Mouse (Mus musculus): Measurements from ENCODE around the gene Btbd9.
"Not testable (repeated sequence)": the region's sequence is repeated elsewhere in the genome, so short reads cannot be mapped to it uniquely, and the experiment has no call there.

Gene Btbd9

DNA sequence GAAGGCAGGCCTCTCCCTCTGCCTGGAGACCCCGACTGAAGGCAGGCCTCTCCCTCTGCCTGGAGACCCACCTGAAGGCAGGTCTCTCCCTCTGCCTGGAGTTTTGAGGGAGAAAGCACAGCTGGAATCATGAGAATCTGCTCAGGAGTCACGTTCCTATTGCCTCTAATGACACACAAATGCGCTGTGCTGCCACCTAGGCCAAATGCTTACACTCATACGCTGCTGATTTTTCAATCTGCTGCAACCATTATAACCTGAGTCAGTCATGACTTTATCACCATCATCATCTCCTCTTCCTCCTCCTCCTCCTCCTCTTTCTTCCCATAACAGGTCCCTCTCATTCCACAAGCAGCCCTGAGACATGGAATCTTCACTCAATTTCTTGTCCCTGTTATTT is 64.3 kb downstream of the Btbd9 start:
- DNase-seq (ENCODE audit: low spot score) = no peak

DNA sequence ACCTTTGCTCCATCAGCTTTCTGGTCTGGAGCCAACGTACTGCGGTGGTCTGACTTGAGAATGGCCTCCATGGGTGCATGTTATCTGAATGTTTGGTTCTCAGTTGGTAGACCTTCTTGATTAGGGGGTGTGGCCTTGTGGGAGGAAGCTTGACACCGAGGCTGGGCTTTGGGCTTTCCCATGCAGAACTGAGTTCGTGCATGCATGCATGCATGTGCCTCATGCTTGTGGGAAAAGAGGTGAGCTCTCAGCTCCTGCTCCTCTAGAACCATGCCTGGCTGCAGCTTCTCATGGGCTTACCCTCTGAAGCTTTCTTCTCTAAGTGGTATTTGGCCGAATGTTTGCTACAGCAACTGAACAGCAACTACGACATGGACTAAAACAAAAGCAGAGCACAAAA is 64.9 kb downstream of the Btbd9 start:
- DNase-seq (ENCODE audit: low spot score) = no peak

DNA sequence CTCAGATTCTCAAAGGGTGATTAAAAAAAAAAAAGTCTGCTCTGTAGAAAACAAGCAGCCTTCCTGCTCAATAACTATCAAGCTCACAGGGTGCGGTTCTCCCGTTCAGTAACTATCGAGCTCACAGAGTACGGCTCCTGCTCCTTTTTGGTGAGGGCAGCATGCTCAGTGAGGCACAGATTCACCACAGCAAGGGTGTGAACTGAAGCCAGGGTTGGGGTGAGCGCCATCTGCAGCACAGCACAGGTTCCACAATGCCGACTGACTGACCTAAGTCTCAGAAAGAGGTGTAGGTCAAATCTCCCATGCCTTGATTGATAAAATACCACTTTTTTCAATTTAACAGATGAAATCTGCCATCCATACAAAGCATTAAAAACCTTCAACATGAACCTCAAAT is 66.1 kb downstream of the Btbd9 start:
- DNase-seq (ENCODE audit: low spot score) = no peak

DNA sequence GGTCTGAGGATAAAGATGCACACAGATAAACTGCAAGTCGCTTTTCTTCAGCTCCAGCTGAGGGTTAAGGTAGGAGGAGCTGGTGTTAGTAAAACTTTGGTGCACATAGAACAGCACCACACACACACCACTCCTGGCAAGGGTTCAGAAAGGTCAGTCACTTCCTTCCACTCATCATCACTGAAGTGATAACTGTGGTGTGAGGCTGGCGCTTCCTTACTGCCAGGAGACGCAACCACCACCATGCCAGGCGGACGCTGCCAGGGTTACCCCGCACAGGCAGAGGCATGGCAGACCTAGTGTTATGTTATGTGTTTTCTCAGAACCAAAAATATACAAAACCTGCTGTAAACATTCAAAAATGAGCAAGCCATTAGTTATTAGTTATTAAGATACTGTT is 66.6 kb downstream of the Btbd9 start:
- DNase-seq (ENCODE audit: low spot score) = no peak

DNA sequence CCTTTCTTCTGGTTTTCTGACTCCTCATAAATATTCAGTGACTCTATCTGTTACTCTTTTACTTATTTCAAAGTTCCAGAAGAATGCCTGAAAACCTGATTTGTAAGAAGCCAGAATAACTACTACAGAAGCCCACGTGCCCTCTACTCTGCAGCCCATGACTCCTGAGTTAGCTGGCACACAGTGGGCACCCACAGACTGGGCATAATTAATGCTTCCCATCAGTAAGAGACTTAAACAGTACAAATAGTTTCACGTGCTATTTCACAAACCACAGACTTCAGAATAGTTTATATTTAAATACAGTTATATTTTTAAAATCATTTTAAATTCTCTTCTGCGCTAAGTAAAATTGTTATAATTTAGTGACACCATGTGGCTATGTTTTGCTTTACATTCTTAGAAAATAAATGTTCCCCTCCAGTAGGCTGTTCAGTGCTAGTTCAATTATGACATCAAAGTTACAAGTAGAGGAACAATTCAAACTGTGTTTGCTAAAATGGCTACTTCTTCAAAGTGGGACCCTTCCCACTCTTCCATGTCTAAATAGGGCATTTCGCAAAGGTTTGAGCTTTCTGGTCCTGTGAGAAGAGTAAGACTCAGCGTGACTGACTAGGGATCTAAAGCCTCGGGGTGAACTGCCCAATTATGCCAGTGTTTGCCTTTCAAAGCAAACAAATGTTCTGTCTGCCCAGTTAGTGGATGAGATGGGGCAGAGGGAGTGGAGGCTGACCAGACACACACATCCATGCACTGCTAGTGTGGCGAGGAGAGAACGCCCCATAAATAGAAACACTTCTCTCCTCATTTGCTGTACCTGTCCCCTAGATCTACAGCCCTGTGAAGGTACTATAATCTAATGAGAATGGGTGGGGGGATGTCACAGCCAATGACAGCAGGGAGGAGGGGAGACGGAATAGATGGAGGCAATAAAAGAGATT is 68.4 kb downstream of the Btbd9 start:
- no peak for DNase-seq (ENCODE audit: low spot score)

DNA sequence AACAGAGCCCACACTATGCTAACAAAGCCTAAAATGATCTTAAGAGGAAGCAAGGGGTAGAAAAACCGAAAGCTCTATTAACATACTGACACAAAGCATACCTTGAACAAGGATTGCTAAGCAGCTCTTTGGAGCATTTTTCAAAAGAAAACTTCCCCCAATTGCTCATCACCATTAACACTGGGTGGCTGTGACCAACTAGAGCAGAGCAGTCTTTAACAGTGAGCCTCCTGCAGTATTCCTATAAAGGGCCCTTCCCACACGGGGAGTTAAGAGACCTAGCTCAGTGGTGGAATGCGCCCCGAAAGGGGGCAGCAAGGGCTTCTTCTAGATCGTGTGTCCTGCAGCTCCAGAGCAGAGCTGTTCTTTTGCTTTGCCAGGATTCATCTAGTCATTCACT is 69.4 kb downstream of the Btbd9 start:
- no peak for DNase-seq (ENCODE audit: low spot score)

DNA sequence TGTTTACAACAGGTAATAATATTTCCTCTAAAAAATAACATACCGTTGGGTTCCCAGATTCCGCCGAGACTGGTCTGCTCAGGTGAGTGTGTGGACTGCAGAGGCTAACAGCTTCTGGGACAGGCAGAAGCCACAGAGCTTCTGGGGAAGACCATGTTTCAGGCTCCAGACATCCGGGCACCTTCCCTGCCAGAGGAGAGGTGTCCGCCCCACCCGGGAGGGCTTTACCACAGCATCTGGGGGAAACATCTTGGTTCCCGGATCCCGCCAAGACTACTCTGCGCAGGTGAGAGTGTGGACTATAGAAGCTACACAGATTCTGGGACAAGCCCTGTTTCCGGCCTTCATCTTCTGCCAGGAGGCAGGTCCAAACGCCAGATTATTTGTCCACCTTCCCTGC is 76.7 kb downstream of the Btbd9 start:
- DNase-seq (ENCODE audit: low spot score) = not testable (repeated sequence)

DNA sequence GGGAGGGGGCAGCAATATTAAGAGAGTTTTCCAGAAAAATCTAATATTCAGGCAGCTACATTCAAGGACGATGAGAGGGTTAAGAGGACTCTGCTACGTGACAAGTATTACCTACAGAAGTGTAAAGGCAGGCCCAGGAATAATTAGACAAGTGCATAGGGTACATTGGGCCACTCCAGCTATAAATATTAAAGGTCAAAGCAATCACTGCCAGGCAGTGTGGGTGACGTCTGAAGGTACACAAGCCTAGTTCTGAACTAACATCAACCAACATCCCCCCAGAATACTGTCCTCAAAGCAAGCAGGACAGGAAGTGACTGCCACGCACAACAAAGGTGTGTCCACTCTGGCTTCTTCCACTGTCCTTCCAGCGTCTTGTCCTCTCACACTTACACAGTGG is 77.5 kb downstream of the Btbd9 start:
- no peak for DNase-seq (ENCODE audit: low spot score)

DNA sequence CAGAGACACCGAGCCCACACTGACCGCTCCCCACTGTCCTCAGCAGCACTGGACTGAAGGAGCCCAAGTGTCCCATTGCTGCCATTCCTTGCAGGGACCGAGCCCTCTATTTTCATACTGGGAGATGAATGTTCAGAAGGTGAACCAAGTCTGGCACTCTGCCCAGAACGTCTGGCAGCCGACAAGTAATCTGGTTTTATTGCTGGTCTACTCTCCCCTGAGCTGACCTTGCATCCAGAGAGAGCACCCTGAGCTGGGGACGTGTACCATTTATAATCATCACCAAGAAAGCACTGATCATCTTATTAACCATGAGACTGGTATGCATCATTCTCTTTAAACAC is 77.9 kb downstream of the Btbd9 start:
- DNase-seq (ENCODE audit: low spot score) = no peak

DNA sequence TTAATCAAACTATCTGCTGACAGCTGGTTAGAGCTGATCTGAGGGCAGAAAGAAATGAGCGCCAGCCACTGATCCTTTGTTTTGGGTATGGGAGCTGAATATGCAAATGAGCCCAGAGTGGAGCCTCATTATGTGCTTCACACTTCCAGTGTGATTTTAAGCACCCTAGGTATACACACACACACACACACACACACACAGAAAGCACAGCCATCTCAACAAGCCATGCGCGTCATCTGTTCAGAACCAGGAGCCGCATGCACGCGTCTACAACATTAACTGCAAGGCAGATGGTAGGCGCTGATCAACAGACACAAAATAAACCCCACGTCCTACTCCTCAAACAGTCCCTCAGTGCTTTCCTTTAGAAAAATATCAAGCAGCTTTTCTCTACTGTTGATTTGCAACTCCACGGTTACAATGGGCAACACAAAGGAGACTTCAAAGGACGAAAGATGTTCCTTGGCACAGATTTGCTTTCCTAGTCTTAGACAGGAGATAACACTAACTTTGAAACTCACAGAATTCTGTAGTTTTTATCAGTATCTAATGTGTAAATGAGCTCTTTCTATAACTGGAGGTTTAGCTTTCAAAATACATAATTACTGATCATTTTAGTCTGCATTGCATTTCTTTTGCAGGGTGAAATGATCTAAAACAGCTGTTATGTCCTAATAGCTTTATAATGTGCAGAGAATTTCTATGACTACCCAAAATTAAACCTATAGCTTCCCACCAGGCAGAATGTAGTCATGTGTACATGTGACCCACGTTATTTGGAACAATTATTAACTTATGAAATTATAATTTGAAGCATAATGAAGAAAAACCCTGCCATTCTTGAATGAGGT is 78.5 kb downstream of the Btbd9 start:
- DNase-seq (ENCODE audit: low spot score) = no peak

DNA sequence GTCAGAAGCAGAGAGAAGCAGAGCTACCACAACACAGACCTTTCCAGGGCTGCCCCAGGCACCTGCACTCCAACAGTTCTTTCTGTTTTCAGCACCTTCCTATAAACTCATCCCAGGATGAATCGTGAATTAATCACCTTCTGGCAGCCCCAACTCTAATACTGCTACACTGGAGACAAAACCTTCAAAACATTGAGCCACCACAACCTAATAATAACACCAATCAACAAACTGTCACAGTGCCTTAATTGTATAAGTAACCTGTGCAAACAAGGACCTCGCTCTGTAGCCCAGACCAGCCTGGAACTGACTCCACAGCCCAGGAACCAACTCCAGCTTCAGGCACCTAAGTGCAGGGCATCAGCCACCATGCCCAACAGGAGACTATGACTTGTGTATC is 80.7 kb downstream of the Btbd9 start:
- DNase-seq (ENCODE audit: low spot score) = no peak

DNA sequence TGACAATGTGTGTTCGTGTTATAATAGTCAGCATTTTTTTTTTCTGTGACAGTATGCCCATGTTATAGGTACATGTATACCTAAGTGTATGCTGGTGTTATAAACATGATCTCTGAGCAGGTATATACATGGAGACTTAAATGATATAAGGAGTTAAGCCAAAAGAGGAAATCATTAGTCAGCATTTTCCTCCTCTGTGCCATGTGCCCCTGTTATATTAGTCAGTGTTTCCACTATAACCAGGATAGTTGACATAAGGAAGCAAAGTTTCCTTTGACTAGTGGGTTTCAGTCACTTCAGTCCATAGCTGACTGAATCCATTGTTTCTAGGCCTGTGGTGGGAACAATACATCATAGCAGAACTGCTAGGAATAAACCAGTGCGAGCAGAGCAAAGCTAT is 81.1 kb downstream of the Btbd9 start:
- no peak for DNase-seq (ENCODE audit: low spot score)

DNA sequence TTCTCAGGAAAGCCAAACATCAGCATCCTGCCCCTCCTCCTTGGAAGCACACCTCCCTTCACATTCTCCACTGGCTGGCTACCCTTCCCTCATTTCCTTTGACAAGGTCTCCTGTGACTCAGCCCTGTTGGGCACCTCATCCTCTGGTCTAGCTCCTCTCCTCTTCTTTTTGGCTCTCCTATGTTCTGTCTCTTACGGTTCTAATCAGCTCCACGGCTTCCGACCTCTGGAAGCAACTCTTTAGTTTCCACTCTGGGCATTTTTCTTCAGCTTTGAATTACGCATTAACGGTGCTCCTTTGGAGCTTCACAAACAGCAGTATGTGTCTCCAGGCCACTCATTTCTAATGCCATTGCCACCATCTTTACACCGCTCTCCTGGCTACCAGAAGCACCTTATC is 82.8 kb downstream of the Btbd9 start:
- DNase-seq (ENCODE audit: low spot score) = no peak

DNA sequence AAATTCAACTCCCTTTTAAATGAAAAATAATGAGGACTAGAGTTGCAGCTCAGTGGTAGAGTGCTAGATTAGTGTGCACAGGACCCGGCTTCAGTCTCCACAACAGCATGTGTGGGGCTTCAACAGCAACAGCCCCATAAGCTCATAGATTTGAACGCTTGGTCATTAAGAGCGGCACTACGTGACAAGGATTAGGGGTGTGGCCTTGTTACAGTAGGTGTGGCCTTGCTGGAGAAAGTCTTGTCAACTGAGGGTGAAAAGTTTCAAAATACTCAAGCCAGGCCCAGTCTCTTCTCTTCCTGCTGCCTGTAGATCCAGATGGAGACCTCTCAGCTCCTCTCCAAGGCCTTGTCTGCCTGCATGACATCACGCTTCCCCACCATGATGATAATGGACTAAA is 84.1 kb downstream of the Btbd9 start:
- no peak for DNase-seq (ENCODE audit: low spot score)

DNA sequence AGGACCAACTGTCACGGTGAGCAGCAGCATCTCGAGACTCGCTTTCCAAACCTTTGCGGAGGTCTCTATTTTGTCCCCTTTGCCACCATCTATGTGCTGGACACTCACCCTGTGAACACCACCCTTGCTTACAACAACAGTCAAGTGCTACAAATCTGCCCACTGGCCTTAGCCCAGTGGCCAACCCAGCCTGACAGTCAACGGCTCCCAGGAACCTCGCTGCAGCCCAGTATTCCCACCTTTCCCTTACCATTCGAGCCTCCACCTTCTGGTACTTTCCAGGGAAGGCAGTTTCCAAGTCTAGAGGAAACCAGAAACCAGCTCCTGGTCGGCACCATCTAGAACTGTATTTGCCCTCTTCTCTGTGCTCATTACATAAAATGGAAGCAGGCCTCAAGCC is 84.7 kb downstream of the Btbd9 start:
- no peak for DNase-seq (ENCODE audit: low spot score)

DNA sequence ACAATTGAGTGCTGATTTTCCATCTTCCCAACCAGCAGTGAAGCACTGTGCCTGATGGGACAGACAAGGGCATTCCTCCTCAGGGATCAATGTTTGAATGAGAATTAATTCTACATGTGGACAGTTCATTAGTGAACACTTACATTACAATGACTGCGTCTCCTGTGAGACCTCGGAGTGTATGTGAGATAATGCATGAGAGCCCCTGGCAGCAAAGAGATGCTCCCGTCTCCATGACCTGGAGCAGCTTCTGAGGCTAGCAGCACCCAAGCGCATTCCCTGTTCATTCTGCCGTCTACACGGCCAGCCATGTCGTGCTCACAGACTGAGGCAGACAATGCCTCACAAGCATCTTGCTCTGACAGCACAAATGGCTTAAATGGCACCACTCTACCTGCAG is 85.7 kb downstream of the Btbd9 start:
- DNase-seq (ENCODE audit: low spot score) = no peak

DNA sequence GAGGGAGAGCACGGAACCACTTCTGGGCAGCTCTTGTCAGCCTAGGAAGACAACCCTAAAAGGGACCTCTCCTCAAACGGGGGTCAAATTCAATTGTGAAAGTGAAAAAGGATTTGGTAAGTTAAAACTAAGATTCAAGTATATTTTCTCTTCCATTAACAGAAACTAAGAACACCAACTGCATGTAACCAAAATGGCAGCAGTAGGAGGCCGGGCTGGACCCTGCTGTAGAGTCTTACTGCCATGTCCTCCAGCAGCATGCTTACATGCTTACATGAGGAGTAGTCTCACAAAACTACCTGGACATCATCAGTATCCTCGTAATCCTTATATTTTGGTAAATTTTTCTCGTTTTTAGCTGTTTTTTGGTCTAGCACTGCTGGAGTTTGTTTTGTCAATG is 86.2 kb downstream of the Btbd9 start:
- no peak for DNase-seq (ENCODE audit: low spot score)

DNA sequence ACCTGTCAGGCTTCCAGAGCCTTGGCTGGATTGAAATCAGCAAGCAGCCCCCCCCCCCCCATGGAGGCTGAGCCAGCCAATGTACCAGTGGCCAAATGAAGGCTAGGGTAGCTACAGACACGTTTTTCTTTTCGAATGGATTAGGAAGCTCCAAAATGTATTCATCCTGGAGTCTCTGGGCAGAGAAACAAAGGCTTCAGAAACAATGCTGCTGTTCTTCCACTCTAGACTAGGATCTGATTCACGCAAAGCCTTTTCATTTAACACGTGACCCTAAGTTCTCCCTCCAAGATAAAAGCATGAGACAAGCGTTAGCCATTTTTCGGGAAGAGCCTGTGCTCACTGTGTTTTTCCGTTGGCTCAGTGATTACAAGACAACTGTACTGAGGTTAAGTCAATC is 86.7 kb downstream of the Btbd9 start:
- DNase-seq (ENCODE audit: low spot score) = no peak

DNA sequence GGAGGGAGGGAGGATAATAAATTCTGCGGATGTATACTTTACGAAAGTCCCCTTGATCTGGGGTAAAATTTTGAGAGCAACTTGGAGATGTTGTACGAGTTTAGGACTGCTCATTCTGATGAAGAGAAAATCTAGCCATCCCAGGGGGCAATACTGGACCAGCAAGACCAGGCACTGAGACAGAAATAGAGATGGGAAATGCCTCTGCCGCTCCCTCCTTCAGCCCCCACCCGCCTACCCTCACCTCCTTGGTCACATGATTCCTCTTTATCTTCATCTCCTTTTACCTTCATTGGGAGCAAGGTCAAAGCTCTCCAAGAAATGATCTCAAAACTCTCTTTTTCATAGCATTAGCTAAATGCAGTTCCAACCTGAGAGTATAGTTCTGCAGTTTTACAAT is 88.6 kb downstream of the Btbd9 start:
- DNase-seq (ENCODE audit: low spot score) = no peak

DNA sequence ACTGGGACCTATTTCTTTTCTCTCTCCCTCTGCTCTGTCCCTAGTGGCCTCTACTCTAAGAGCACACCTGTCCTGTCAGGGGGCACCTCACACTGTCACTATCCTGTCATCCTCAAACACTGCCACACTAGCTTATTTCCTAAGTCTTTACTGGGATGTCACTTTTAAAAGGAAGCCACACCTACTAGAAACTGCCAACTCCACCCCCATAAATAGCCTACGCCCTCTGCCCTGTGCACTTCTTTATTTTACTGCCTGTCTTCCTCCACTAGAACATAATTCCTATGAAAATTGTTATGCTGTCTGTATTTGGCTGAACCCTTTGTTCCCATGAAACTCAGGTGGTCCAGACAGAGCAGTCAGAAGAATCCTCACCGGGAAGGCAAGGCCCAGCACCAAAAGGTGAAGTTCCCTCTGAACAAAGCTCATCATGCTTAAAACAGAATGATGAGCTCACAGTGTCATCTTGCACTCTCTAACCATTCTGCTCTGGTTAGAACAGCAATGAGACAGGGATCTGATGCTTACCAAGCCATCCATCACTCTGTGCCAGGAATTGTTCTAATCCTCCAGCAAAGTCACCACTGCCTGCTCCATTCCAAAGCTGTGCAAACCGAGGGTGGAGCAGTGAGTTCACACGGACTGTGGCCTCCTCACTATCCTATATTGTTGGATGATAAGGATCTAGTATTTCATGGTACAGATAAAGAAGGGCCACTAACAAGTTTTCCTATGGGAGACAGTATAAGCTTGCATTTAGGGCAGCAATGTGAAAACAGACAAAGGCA is 91.0 kb downstream of the Btbd9 start:
- DNase-seq (ENCODE audit: low spot score) = no peak

DNA sequence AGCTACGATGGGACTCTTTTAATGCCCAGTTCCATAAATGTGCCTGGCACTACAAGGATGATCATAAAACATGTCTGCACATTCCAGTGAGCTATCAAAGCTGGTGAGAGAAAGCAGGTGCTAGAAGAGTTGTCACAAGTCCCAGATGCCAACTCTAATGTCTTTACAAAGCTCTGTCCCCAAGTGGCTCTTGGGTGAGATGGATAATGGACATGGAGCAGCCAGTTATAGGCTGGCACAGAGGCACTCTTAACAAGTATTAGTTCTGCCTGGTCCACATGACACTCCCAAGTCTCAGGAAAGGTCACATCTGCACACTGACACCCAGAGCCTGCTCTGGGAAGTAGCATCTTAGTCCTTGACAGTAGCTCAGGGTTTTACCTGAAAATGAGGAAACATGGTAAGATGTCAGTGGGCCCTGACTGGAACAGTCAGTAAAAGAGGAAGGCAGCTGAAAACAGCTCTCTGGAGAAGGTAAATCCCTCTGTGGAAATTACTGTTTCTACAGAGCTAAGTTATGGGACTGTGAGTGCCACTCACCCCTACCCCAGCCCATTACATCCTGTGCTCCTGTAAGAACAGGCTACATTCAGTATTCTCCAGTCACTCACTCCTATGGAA is 91.7 kb downstream of the Btbd9 start:
- no peak for DNase-seq (ENCODE audit: low spot score)

DNA sequence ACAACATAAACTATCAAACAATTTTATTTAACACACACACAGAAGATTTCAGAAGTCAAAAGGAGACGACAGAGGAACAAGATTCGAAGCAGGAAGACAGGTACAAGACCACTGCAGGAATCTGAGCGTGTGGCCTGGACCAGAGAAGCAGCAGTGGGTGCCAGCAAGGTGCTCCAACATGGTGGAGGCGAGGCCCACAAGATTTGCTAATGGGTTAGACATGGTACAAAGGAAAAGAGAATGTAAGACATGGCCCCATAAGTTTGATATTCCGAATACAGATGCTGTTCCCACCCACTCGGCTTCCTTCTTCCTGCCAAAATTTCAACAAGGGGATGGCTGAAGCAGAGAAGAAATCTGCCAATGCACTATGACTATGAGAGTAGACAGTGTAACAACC is 94.5 kb downstream of the Btbd9 start:
- no peak for DNase-seq (ENCODE audit: low spot score)
